Mouse (Mus musculus): ENCODE data around the gene Tuba1b. TPM values are rescaled to one million over a fixed set of nuclear protein-coding genes. Genes with fewer than 3 reads are reported as not detected.
"Not testable (repeated sequence)": the region's sequence is repeated elsewhere in the genome, so short reads cannot be mapped to it uniquely, and the experiment has no call there.

The Tuba1b gene
- 1,136 and 1,188 TPM in 2 replicates for polyA plus RNA-seq (2015; fragmentation: Nextera tagmentation; extraction: Ambion mirVana)

GRCm38 (mm10) chr15:98934217-98934839 is at the start of gene Tuba1b:
Gene Tuba1b (minus strand): TSS chr15:98934565.
- peak within 1 kb of the TSS; percentile 96 for H3K9ac ChIP-seq
- H3K27me3 ChIP-seq (replicated peaks): no peaks in the 10 kb centered on the region
- no peaks in the 10 kb centered on the region for H3K9me3 ChIP-seq
- H3K4me2 ChIP-seq: peak within 1 kb of the TSS; percentile 85
- H3K27ac ChIP-seq: peak within 1 kb of the TSS; percentile 99
- peaks cover 25% of the 10 kb centered on the region for H3K4me1 ChIP-seq
- H3K4me3 ChIP-seq: peak within 1 kb of the TSS; percentile 89
- ATAC-seq (replicated peaks): peak; percentile 97
- H3K36me3 ChIP-seq (replicated peaks): peaks cover 5% of the 10 kb centered on the region; the same call in 1 of the 2 replicates
- under 1% methylated on average over 54 of the region's 58 CpGs for WGBS

- H3K9me3 ChIP-seq: no peaks in the 10 kb centered on the region
- H3K27me3 ChIP-seq (replicated peaks): no peaks in the 10 kb centered on the region
- peak overlapping the region; percentile 49 for H3K4me3 ChIP-seq
- WGBS: 3% methylated on average over 16 of the region's 16 CpGs
- H3K36me3 ChIP-seq (replicated peaks): no peaks in the 10 kb centered on the region
- H3K4me1 ChIP-seq: peaks cover 57% of the 10 kb centered on the region
- H3K27ac ChIP-seq: peak overlapping the region; percentile 96
- ATAC-seq (replicated peaks): peak; percentile 58
- peak overlapping the region; percentile 72 for H3K4me2 ChIP-seq
- peak overlapping the region; percentile 69 for H3K9ac ChIP-seq
Measured at GRCm38 (mm10) chr15:98983431-98984081, 49.2 kb upstream of the Tuba1b start.

DNA sequence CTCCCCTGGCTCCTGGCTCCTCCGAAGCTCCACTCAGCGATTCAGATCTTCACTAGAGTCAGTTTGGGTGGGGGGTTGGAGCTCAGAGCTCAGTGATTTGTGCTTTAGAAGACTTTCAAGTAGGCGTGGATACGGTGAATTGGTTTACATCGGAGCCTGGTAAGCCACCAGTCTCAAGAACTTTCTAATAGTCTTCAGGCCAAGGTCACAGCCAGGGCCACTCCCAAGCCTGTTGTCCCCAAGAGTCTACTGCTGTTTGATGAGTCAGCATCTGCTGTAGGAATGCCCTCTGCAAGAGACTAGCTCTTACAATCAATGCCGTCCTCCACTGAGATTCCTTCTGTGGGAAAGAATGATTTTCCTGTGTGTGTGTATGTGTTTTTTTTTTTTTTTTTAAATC is 47.7 kb upstream of the Tuba1b start:
- Histone ChIP-seq H3K4me3 (no peak overlapping the region), H3K9ac (no peak overlapping the region), H3K4me2 (no peak overlapping the region), H3K4me1 (peaks cover 57% of the 10 kb centered on the region), H3K27ac (peak overlapping the region; percentile 96), H3K27me3 (replicated peaks) (no peaks in the 10 kb centered on the region), H3K36me3 (replicated peaks) (no peaks in the 10 kb centered on the region), H3K9me3 (no peaks in the 10 kb centered on the region)
- ATAC-seq (replicated peaks): no peak
- 49% methylated on average over 6 of the region's 6 CpGs for WGBS

DNA sequence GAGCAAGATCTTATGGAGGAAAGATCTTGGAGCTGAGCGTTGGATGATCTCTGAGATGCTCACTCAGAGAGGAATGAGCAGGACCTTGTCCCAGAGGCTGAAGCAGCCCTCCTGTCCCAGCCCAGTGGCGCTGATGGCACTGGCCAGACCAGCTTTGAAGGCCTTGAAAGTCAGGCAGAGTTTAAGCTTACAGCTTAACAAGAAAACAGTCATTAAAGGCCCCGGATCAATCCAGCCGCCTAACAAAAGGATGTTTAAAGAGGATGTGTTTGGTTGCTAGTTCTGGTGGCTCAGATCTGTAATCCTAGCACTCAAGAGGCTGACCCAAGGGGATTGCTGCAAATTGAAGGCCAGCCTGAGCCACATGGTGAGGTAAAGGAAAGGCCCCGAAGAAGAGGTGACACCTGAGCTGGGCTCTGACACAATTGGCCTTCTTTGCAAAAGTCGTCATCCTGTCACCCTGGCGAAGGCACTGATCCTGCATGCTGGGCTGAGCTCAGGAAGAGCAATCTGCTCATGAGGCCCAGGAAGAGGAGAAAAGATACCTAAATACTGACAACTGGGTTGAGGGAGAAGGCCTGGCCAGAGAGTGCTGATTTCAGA is 45.7 kb upstream of the Tuba1b start:
- no peaks in the 10 kb centered on the region for H3K27me3 ChIP-seq (replicated peaks)

GRCm38 (mm10) chr15:98978409-98979172 is 44.2 kb upstream of the Tuba1b start:
- WGBS: 29% methylated on average over 20 of the region's 20 CpGs
- Histone ChIP-seq H3K9me3 (no peaks in the 10 kb centered on the region), H3K27ac (peak overlapping the region; percentile 92), H3K36me3 (replicated peaks) (no peaks in the 10 kb centered on the region), H3K9ac (peak overlapping the region; percentile 30; the same call in 1 of the 2 replicates), H3K4me3 (peak overlapping the region; percentile 22; the same call in 1 of the 2 replicates), H3K4me2 (peak overlapping the region; percentile 49), H3K27me3 (replicated peaks) (no peaks in the 10 kb centered on the region), H3K4me1 (peaks cover 55% of the 10 kb centered on the region)
- ATAC-seq (replicated peaks): no peak

More for the DNA sequence above, 45.7 kb upstream of the Tuba1b start:
- Histone ChIP-seq H3K4me2 (no peak overlapping the region), H3K9ac (no peak overlapping the region), H3K4me3 (no peak overlapping the region), H3K9me3 (no peaks in the 10 kb centered on the region), H3K27ac (peak overlapping the region; percentile 92), H3K4me1 (peaks cover 55% of the 10 kb centered on the region), H3K36me3 (replicated peaks) (no peaks in the 10 kb centered on the region)
- no peak for ATAC-seq (replicated peaks)
- 27% methylated on average over 7 of the region's 7 CpGs for WGBS

DNA sequence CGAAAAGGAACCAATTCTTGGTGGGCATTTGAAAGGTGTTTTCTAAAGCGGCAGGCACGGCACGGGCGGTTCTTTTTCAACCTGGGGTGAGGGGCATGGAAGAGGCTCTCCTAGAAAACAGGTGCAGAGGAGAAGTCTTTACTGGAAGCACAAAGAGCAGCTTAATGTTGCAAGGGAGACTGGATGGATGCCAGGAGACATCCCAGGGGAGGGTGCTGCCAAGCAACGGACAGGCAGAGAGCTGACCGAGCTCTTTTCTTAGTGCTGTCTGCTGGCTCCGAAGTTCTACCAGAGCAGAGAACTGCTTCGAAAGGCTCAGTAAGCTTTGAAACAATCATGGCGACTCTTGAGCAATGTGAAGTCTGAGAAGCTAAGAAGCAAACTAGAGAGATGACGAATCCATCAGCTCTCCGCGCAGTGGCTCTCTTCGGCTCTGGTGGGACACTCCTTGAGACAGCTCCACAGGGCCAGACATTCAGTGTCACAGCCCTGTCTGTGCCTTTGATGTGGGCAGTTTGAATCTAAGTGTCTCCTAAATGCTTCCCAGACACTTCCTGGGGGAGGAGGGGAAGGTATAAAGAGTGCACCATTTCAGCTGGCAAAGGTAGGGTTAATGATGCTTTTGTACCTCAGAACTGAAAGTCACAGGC is 43.5 kb upstream of the Tuba1b start:
- no peaks in the 10 kb centered on the region for H3K9me3 ChIP-seq
- H3K4me1 ChIP-seq: peaks cover 55% of the 10 kb centered on the region
- H3K27me3 ChIP-seq (replicated peaks): no peaks in the 10 kb centered on the region
- 14% methylated on average over 14 of the region's 14 CpGs for WGBS
- ATAC-seq (replicated peaks): peak; percentile 83
- H3K27ac ChIP-seq: peak overlapping the region; percentile 92
- H3K9ac ChIP-seq: peak overlapping the region; percentile 30; the same call in 1 of the 2 replicates
- no peaks in the 10 kb centered on the region for H3K36me3 ChIP-seq (replicated peaks)
- H3K4me3 ChIP-seq: peak overlapping the region; percentile 22
- peak overlapping the region; percentile 49 for H3K4me2 ChIP-seq

- Histone ChIP-seq H3K27me3 (replicated peaks) (no peaks in the 10 kb centered on the region), H3K36me3 (replicated peaks) (no peaks in the 10 kb centered on the region), H3K4me2 (peak overlapping the region; percentile 49), H3K9me3 (no peaks in the 10 kb centered on the region), H3K4me1 (peaks cover 56% of the 10 kb centered on the region), H3K4me3 (peak overlapping the region; percentile 22), H3K27ac (peak overlapping the region; percentile 92), H3K9ac (peak overlapping the region; percentile 30; the same call in 1 of the 2 replicates)
- ATAC-seq (replicated peaks): no peak
- WGBS: 52% methylated on average over 21 of the region's 21 CpGs
Measured at GRCm38 (mm10) chr15:98976763-98977758, 42.7 kb upstream of the Tuba1b start.

DNA sequence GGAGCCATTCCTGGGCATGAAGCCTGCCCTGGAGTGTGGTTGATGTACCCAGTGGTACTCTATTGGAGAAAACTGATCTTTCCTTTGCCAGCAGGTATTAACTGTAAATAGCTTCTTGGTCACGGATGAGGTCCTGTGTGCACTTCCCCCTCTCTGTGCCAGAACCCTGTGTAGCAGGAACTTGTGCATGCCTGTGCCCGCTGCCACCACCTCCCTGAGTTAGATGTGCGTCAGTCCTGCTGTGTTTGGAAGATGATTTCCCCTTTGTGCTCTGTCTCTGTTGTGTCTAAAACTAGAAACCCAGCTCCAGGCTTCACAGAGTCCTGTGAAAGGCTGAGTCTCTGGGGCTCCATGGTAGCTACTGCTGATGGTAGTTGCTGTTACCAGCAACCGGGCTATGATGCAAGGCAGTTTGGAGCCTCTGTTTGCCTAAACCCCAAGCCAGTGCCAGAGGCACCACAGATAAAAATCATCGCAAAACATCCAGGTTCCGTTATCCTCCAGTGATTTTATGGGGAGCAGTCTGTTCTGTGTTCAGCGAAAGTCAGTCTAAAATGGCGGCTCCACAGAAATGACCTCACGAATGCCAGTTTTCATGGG is 38.8 kb upstream of the Tuba1b start:
- 76% methylated on average over 9 of the region's 9 CpGs for WGBS

GRCm38 (mm10) chr15:98971576-98972320 is 37.4 kb upstream of the Tuba1b start:
- H3K4me3 ChIP-seq: peak overlapping the region; percentile 25
- 36% methylated on average over 15 of the region's 15 CpGs for WGBS
- peak overlapping the region; percentile 40 for H3K9ac ChIP-seq
- not testable (repeated sequence) for H3K27me3 ChIP-seq (replicated peaks); H3K9me3 ChIP-seq; H3K36me3 ChIP-seq (replicated peaks)
- ATAC-seq (replicated peaks): peak; percentile 65
- H3K4me2 ChIP-seq: peak overlapping the region; percentile 53
- peak overlapping the region; percentile 97 for H3K27ac ChIP-seq
- peaks cover 60% of the 10 kb centered on the region for H3K4me1 ChIP-seq

More for the DNA sequence above, 38.8 kb upstream of the Tuba1b start:
- Histone ChIP-seq H3K9ac (no peak overlapping the region), H3K4me3 (no peak overlapping the region), H3K36me3 (replicated peaks) (no peaks in the 10 kb centered on the region), H3K4me1 (peaks cover 70% of the 10 kb centered on the region), H3K27me3 (replicated peaks) (no peaks in the 10 kb centered on the region), H3K4me2 (no peak overlapping the region), H3K9me3 (no peaks in the 10 kb centered on the region), H3K27ac (peak overlapping the region; percentile 97)
- no peak for ATAC-seq (replicated peaks)

DNA sequence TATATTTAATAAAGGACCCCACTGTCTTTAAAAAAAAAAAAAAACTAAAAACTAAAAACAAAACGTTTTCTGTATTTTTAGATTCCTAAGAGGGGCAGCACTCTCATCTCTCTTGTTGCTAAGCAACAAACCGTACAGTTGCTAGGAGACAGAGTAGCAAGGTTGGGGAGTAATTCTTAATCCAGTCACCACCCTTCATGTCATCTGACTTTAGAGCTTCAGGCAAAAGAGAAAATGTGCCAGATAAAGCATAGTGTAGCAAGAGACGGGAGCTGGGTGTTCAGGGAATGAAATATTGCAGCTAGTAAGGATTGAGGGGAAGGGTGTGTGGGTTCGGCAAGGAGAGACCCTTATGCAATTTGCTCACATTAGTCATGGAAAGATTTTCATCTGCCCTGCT is 36.7 kb upstream of the Tuba1b start:
- ATAC-seq (replicated peaks): peak; percentile 81
- Histone ChIP-seq H3K4me1 (peaks cover 57% of the 10 kb centered on the region), H3K27ac (peak overlapping the region; percentile 97), H3K27me3 (replicated peaks) (no peaks in the 10 kb centered on the region), H3K36me3 (replicated peaks) (no peaks in the 10 kb centered on the region), H3K9ac (peak overlapping the region; percentile 40), H3K9me3 (no peaks in the 10 kb centered on the region), H3K4me3 (peak overlapping the region; percentile 25), H3K4me2 (peak overlapping the region; percentile 53)
- 3% methylated on average over 4 of the region's 4 CpGs for WGBS
